Mouse (Mus musculus): Measurements from ENCODE around the gene Gm4631. TPM values are rescaled to one million over a fixed set of nuclear protein-coding genes. Genes with fewer than 3 reads are reported as not detected.

Gm4631 gene
- 7.9 and 11.0 TPM in 2 replicates for polyA plus RNA-seq (2021; fragmentation: Nextera tagmentation)
- long read RNA-seq, experiment 1, partial matches to known transcripts: 81 of 100 reads
- long read RNA-seq, experiment 1, other reads (novel, unspliced or antisense): 19 of 100 reads
- long read RNA-seq, experiment 2, partial matches to known transcripts: 30 of 38 reads
- long read RNA-seq, experiment 2, other reads (novel, unspliced or antisense): 8 of 38 reads

GRCm38 (mm10) chr2:175338097-175338496 lies at the start of gene Gm4631:
Gene Gm4631, minus strand, starts transcription at chr2:175338197.

GRCm38 (mm10) chr2:175372136-175372535 lies 34.1 kb upstream of the Gm4631 start, which contains the start of gene Zfp968:
Gene Zfp968, plus strand, starts transcription at chr2:175372436.

GRCm38 (mm10) chr2:175274825-175275224 lies 63.2 kb downstream of the Gm4631 start, which contains the start of gene Gm14440:
Gene Gm14440, plus strand, starts transcription at chr2:175275125.

Other genes with a start within 250 kb of the Gm4631 start
- gene Gm14399, start 196.2 kb downstream of the Gm4631 start, polyA plus RNA-seq (2021; fragmentation: Nextera tagmentation): 9.0 and 13.9 TPM in 2 replicates
- gene Gm14443, start 162.3 kb downstream of the Gm4631 start, polyA plus RNA-seq (2021; fragmentation: Nextera tagmentation): 0.35 and 0.47 TPM in 2 replicates
- 2.0 and 15.8 TPM in 2 replicates for gene Gm14391, start 131.3 kb downstream of the Gm4631 start, polyA plus RNA-seq (2021; fragmentation: Nextera tagmentation)
- not detected in 2 replicates for gene Gm14440, start 63.1 kb downstream of the Gm4631 start, polyA plus RNA-seq (2021; fragmentation: Nextera tagmentation)
- 7.7 and 8.1 TPM in 2 replicates for gene Zfp968, start 34.2 kb upstream of the Gm4631 start, polyA plus RNA-seq (2021; fragmentation: Nextera tagmentation)
- gene Gm4724, start 97.6 kb upstream of the Gm4631 start, polyA plus RNA-seq (2021; fragmentation: Nextera tagmentation): 15.5 and 43.3 TPM in 2 replicates
- 6.2 and 8.8 TPM in 2 replicates for gene Zfp965, start 131.8 kb upstream of the Gm4631 start, polyA plus RNA-seq (2021; fragmentation: Nextera tagmentation)